Mouse (Mus musculus): ENCODE data around the gene Amigo2. TPM values are rescaled to one million over a fixed set of nuclear protein-coding genes. Genes with fewer than 3 reads are reported as not detected.

Gene Amigo2
- polyA plus RNA-seq (2016; fragmentation: Nextera tagmentation; extraction: Ambion mirVana) = 3.9 and 4.5 TPM in 2 replicates

GRCm38 (mm10) chr15:97246911-97247790, at the start of gene Amigo2, which contains the start of gene Pced1b:
Amigo2 (minus strand) TSS chr15:97247287.
Pced1b (plus strand) TSS chr15:97247107.
- Histone ChIP-seq H3K4me2 (peak within 1 kb of the TSS; percentile 89), H3K4me3 (replicated peaks) (peak within 1 kb of the TSS; percentile 84), H3K9me3 (no peaks in the 10 kb centered on the region), H3K4me1 (peaks cover 8% of the 10 kb centered on the region; the same call in 1 of the 2 replicates), H3K9ac (peak within 1 kb of the TSS; percentile 87), H3K27ac (peak within 1 kb of the TSS; percentile 77), H3K36me3 (replicated peaks) (no peaks in the 10 kb centered on the region), H3K27me3 (peaks cover 17% of the 10 kb centered on the region)
- peak; percentile 93 for ATAC-seq (ENCODE audit: low FRiP score)
- WGBS = under 1% methylated on average over 91 of the region's 125 CpGs

GRCm38 (mm10) chr15:97291291-97292050, 44.4 kb upstream of the Amigo2 start:
- no peaks in the 10 kb centered on the region for H3K27me3 ChIP-seq
- H3K4me1 ChIP-seq = no peaks in the 10 kb centered on the region
- WGBS = 88% methylated on average over 21 of the region's 21 CpGs
- no peak overlapping the region for H3K4me2 ChIP-seq
- no peak overlapping the region for H3K9ac ChIP-seq
- no peaks in the 10 kb centered on the region for H3K9me3 ChIP-seq
- no peak overlapping the region for H3K4me3 ChIP-seq (replicated peaks)
- H3K27ac ChIP-seq = no peak overlapping the region
- H3K36me3 ChIP-seq (replicated peaks) = no peaks in the 10 kb centered on the region
- no peak for ATAC-seq (ENCODE audit: low FRiP score)

GRCm38 (mm10) chr15:97290351-97290750, 43.3 kb upstream of the Amigo2 start:
- Histone ChIP-seq H3K27ac (no peak overlapping the region), H3K27me3 (no peaks in the 10 kb centered on the region), H3K9ac (no peak overlapping the region), H3K4me3 (replicated peaks) (no peak overlapping the region), H3K9me3 (no peaks in the 10 kb centered on the region), H3K4me1 (no peaks in the 10 kb centered on the region), H3K36me3 (replicated peaks) (no peaks in the 10 kb centered on the region), H3K4me2 (no peak overlapping the region)
- WGBS = 92% methylated on average over 6 of the region's 6 CpGs
- ATAC-seq (ENCODE audit: low FRiP score) = no peak

- no peak overlapping the region for H3K9ac ChIP-seq
- H3K36me3 ChIP-seq (replicated peaks) = no peaks in the 10 kb centered on the region
- H3K27ac ChIP-seq = no peak overlapping the region
- no peaks in the 10 kb centered on the region for H3K27me3 ChIP-seq
- no peak overlapping the region for H3K4me3 ChIP-seq (replicated peaks)
- no peaks in the 10 kb centered on the region for H3K4me1 ChIP-seq
- H3K4me2 ChIP-seq = no peak overlapping the region
- 88% methylated on average over 4 of the region's 4 CpGs for whole genome bisulfite sequencing
- ATAC-seq (ENCODE audit: low FRiP score) = no peak
- no peaks in the 10 kb centered on the region for H3K9me3 ChIP-seq
These were observed 42.1 kb upstream of the Amigo2 start for GRCm38 (mm10) chr15:97289176-97289575.

- no peaks in the 10 kb centered on the region for H3K9me3 ChIP-seq
- no peaks in the 10 kb centered on the region for H3K27me3 ChIP-seq
- no peaks in the 10 kb centered on the region for H3K36me3 ChIP-seq (replicated peaks)
- 84% methylated on average over 13 of the region's 13 CpGs for WGBS
- H3K4me2 ChIP-seq = no peak overlapping the region
- no peak overlapping the region for H3K4me3 ChIP-seq (replicated peaks)
- ATAC-seq (ENCODE audit: low FRiP score) = no peak
- H3K9ac ChIP-seq = no peak overlapping the region
- no peak overlapping the region for H3K27ac ChIP-seq
- H3K4me1 ChIP-seq = no peaks in the 10 kb centered on the region
These were observed 41.6 kb upstream of the Amigo2 start for GRCm38 (mm10) chr15:97288690-97289089.

- Histone ChIP-seq H3K4me1 (peaks cover 1% of the 10 kb centered on the region; the same call in 1 of the 2 replicates), H3K4me3 (replicated peaks) (no peak overlapping the region), H3K27me3 (no peaks in the 10 kb centered on the region), H3K27ac (no peak overlapping the region), H3K4me2 (no peak overlapping the region), H3K9ac (no peak overlapping the region), H3K36me3 (replicated peaks) (no peaks in the 10 kb centered on the region), H3K9me3 (no peaks in the 10 kb centered on the region)
- ATAC-seq (ENCODE audit: low FRiP score) = no peak
- 90% methylated on average over 5 of the region's 5 CpGs for WGBS
These were observed 40.5 kb upstream of the Amigo2 start for GRCm38 (mm10) chr15:97287436-97288143.

GRCm38 (mm10) chr15:97286731-97287130, 39.6 kb upstream of the Amigo2 start:
- Histone ChIP-seq H3K36me3 (replicated peaks) (no peaks in the 10 kb centered on the region), H3K4me3 (replicated peaks) (no peak overlapping the region), H3K27ac (no peak overlapping the region), H3K9me3 (no peaks in the 10 kb centered on the region), H3K4me2 (no peak overlapping the region), H3K9ac (no peak overlapping the region), H3K4me1 (peaks cover 10% of the 10 kb centered on the region), H3K27me3 (no peaks in the 10 kb centered on the region)
- ATAC-seq (ENCODE audit: low FRiP score) = no peak
- 81% methylated on average over 10 of the region's 10 CpGs for WGBS

GRCm38 (mm10) chr15:97285665-97286212, 38.7 kb upstream of the Amigo2 start:
- H3K4me1 ChIP-seq = peaks cover 10% of the 10 kb centered on the region
- no peak overlapping the region for H3K4me2 ChIP-seq
- WGBS = 90% methylated on average over 10 of the region's 10 CpGs
- H3K27me3 ChIP-seq = no peaks in the 10 kb centered on the region
- no peak overlapping the region for H3K27ac ChIP-seq
- no peaks in the 10 kb centered on the region for H3K9me3 ChIP-seq
- no peaks in the 10 kb centered on the region for H3K36me3 ChIP-seq (replicated peaks)
- ATAC-seq (ENCODE audit: low FRiP score) = no peak
- H3K4me3 ChIP-seq (replicated peaks) = no peak overlapping the region
- H3K9ac ChIP-seq = no peak overlapping the region

GRCm38 (mm10) chr15:97284201-97284600, 37.1 kb upstream of the Amigo2 start:
- no peak for ATAC-seq (ENCODE audit: low FRiP score)
- Histone ChIP-seq H3K27ac (no peak overlapping the region), H3K9me3 (no peaks in the 10 kb centered on the region), H3K4me1 (peaks cover 10% of the 10 kb centered on the region), H3K4me2 (no peak overlapping the region), H3K9ac (no peak overlapping the region), H3K27me3 (no peaks in the 10 kb centered on the region), H3K4me3 (replicated peaks) (no peak overlapping the region), H3K36me3 (replicated peaks) (no peaks in the 10 kb centered on the region)
- 83% methylated on average over 5 of the region's 5 CpGs for WGBS

- Histone ChIP-seq H3K36me3 (replicated peaks) (no peaks in the 10 kb centered on the region), H3K9me3 (no peaks in the 10 kb centered on the region), H3K4me3 (replicated peaks) (no peak overlapping the region), H3K9ac (no peak overlapping the region), H3K4me2 (no peak overlapping the region), H3K27ac (no peak overlapping the region), H3K4me1 (peaks cover 10% of the 10 kb centered on the region), H3K27me3 (no peaks in the 10 kb centered on the region)
- WGBS = 74% methylated on average over 6 of the region's 6 CpGs
- no peak for ATAC-seq (ENCODE audit: low FRiP score)
These were observed 35.4 kb upstream of the Amigo2 start for GRCm38 (mm10) chr15:97282572-97282881.

- H3K27me3 ChIP-seq = no peaks in the 10 kb centered on the region
- 73% methylated on average over 10 of the region's 10 CpGs for WGBS
- peaks cover 11% of the 10 kb centered on the region for H3K4me1 ChIP-seq
- no peak overlapping the region for H3K27ac ChIP-seq
- H3K36me3 ChIP-seq (replicated peaks) = no peaks in the 10 kb centered on the region
- no peak overlapping the region for H3K4me3 ChIP-seq (replicated peaks)
- H3K9ac ChIP-seq = no peak overlapping the region
- H3K4me2 ChIP-seq = no peak overlapping the region
- ATAC-seq (ENCODE audit: low FRiP score) = no peak
- no peaks in the 10 kb centered on the region for H3K9me3 ChIP-seq
These were observed 34.9 kb upstream of the Amigo2 start for GRCm38 (mm10) chr15:97281712-97282571.
